Mouse (Mus musculus): ENCODE data around the gene Cdyl2. TPM values are rescaled to one million over a fixed set of nuclear protein-coding genes. Genes with fewer than 3 reads are reported as not detected.

The Cdyl2 gene
- polyA plus RNA-seq, 1 experiment, result 3.1 TPM

GRCm38 (mm10) chr8:116692931-116693330 lies 39.9 kb downstream of the Cdyl2 start:
- no peak for TF ChIP-seq POLR2A (IDR thresholded peaks at IDR 0.05; ENCODE audit: borderline replicate concordance, control insufficient read depth, low read depth, low read length)
- TF ChIP-seq CTCF (IDR thresholded peaks at IDR 0.05; ENCODE audit: control insufficient read depth, insufficient read depth, low read length), result no peak
- Histone ChIP-seq H3K4me1 (ENCODE audit: control insufficient read depth, insufficient read depth, low read length) (no peaks in the 10 kb centered on the region; the same call in none of the 2 replicates), H3K27ac (ENCODE audit: control insufficient read depth, insufficient read depth, low read depth, low read length, poor library complexity) (no peak overlapping the region), H3K4me3 (replicated peaks; ENCODE audit: control insufficient read depth, low read depth, low read length) (no peak overlapping the region)
- 88% methylated on average over 15 of the region's 15 CpGs for WGBS

GRCm38 (mm10) chr8:116689741-116690140 lies 43.0 kb downstream of the Cdyl2 start:
- TF ChIP-seq CTCF (IDR thresholded peaks at IDR 0.05; ENCODE audit: control insufficient read depth, insufficient read depth, low read length) (no peak), POLR2A (IDR thresholded peaks at IDR 0.05; ENCODE audit: borderline replicate concordance, control insufficient read depth, low read depth, low read length) (no peak)
- 55% methylated on average over 3 of the region's 3 CpGs for WGBS

GRCm38 (mm10) chr8:116676174-116676573 lies 56.6 kb downstream of the Cdyl2 start:
- 91% methylated on average over 1 of the region's 1 CpGs for WGBS
- TF ChIP-seq CTCF (IDR thresholded peaks at IDR 0.05; ENCODE audit: control insufficient read depth, insufficient read depth, low read length), result no peak
- TF ChIP-seq POLR2A (IDR thresholded peaks at IDR 0.05; ENCODE audit: borderline replicate concordance, control insufficient read depth, low read depth, low read length), result no peak
- Histone ChIP-seq H3K27ac (ENCODE audit: control insufficient read depth, insufficient read depth, low read depth, low read length, poor library complexity) (no peak overlapping the region), H3K4me1 (ENCODE audit: control insufficient read depth, insufficient read depth, low read length) (no peaks in the 10 kb centered on the region), H3K4me3 (replicated peaks; ENCODE audit: control insufficient read depth, low read depth, low read length) (no peak overlapping the region)

More at GRCm38 (mm10) chr8:116689741-116690140, 43.0 kb downstream of the Cdyl2 start:
- Histone ChIP-seq H3K4me1 (ENCODE audit: control insufficient read depth, insufficient read depth, low read length) (no peaks in the 10 kb centered on the region; the same call in none of the 2 replicates), H3K4me3 (replicated peaks; ENCODE audit: control insufficient read depth, low read depth, low read length) (no peak overlapping the region), H3K27ac (ENCODE audit: control insufficient read depth, insufficient read depth, low read depth, low read length, poor library complexity) (no peak overlapping the region)

- Histone ChIP-seq H3K4me3 (replicated peaks; ENCODE audit: control insufficient read depth, low read depth, low read length) (no peak overlapping the region), H3K27ac (ENCODE audit: control insufficient read depth, insufficient read depth, low read depth, low read length, poor library complexity) (no peak overlapping the region), H3K4me1 (ENCODE audit: control insufficient read depth, insufficient read depth, low read length) (no peaks in the 10 kb centered on the region)
- WGBS, result 78% methylated on average over 10 of the region's 10 CpGs
- TF ChIP-seq CTCF (IDR thresholded peaks at IDR 0.05; ENCODE audit: control insufficient read depth, insufficient read depth, low read length), result no peak
- TF ChIP-seq POLR2A (IDR thresholded peaks at IDR 0.05; ENCODE audit: borderline replicate concordance, control insufficient read depth, low read depth, low read length), result no peak
Observed at GRCm38 (mm10) chr8:116673966-116674805, 58.6 kb downstream of the Cdyl2 start.

- 84% methylated on average over 8 of the region's 8 CpGs for WGBS
- Histone ChIP-seq H3K27ac (ENCODE audit: control insufficient read depth, insufficient read depth, low read depth, low read length, poor library complexity) (no peak overlapping the region), H3K4me3 (replicated peaks; ENCODE audit: control insufficient read depth, low read depth, low read length) (no peak overlapping the region), H3K4me1 (ENCODE audit: control insufficient read depth, insufficient read depth, low read length) (no peaks in the 10 kb centered on the region)
- TF ChIP-seq POLR2A (IDR thresholded peaks at IDR 0.05; ENCODE audit: borderline replicate concordance, control insufficient read depth, low read depth, low read length), result no peak
- TF ChIP-seq CTCF (IDR thresholded peaks at IDR 0.05; ENCODE audit: control insufficient read depth, insufficient read depth, low read length), result no peak
Observed at GRCm38 (mm10) chr8:116673493-116673892, 59.3 kb downstream of the Cdyl2 start.

GRCm38 (mm10) chr8:116673052-116673451 lies 59.7 kb downstream of the Cdyl2 start:
- Histone ChIP-seq H3K4me1 (ENCODE audit: control insufficient read depth, insufficient read depth, low read length) (no peaks in the 10 kb centered on the region), H3K27ac (ENCODE audit: control insufficient read depth, insufficient read depth, low read depth, low read length, poor library complexity) (no peak overlapping the region), H3K4me3 (replicated peaks; ENCODE audit: control insufficient read depth, low read depth, low read length) (no peak overlapping the region)
- WGBS, result 82% methylated on average over 4 of the region's 4 CpGs
- TF ChIP-seq CTCF (IDR thresholded peaks at IDR 0.05; ENCODE audit: control insufficient read depth, insufficient read depth, low read length) (no peak), POLR2A (IDR thresholded peaks at IDR 0.05; ENCODE audit: borderline replicate concordance, control insufficient read depth, low read depth, low read length) (no peak)

- Histone ChIP-seq H3K27ac (ENCODE audit: control insufficient read depth, insufficient read depth, low read depth, low read length, poor library complexity) (no peak overlapping the region), H3K4me1 (ENCODE audit: control insufficient read depth, insufficient read depth, low read length) (no peaks in the 10 kb centered on the region), H3K4me3 (replicated peaks; ENCODE audit: control insufficient read depth, low read depth, low read length) (no peak overlapping the region)
- TF ChIP-seq POLR2A (IDR thresholded peaks at IDR 0.05; ENCODE audit: borderline replicate concordance, control insufficient read depth, low read depth, low read length) (no peak), CTCF (IDR thresholded peaks at IDR 0.05; ENCODE audit: control insufficient read depth, insufficient read depth, low read length) (no peak)
- WGBS, result 66% methylated on average over 5 of the region's 5 CpGs
Observed at GRCm38 (mm10) chr8:116671543-116671942, 61.2 kb downstream of the Cdyl2 start.

- WGBS, result 83% methylated on average over 7 of the region's 7 CpGs
- no peak overlapping the region for H3K4me3 ChIP-seq (replicated peaks; ENCODE audit: control insufficient read depth, low read depth, low read length)
- H3K4me1 ChIP-seq (ENCODE audit: control insufficient read depth, insufficient read depth, low read length), result no peaks in the 10 kb centered on the region
- TF ChIP-seq CTCF (IDR thresholded peaks at IDR 0.05; ENCODE audit: control insufficient read depth, insufficient read depth, low read length), result no peak
- TF ChIP-seq POLR2A (IDR thresholded peaks at IDR 0.05; ENCODE audit: borderline replicate concordance, control insufficient read depth, low read depth, low read length), result no peak
- no peak overlapping the region for H3K27ac ChIP-seq (ENCODE audit: control insufficient read depth, insufficient read depth, low read depth, low read length, poor library complexity)
Observed at GRCm38 (mm10) chr8:116670604-116671003, 62.2 kb downstream of the Cdyl2 start.

Data from bone marrow, adult 2 months (tissue).